Mouse (Mus musculus) ovary, adult 18-20 months (tissue): Measurements from ENCODE around the gene Plscr2.

Experiments
- DNase-seq: peaks from one replicate; pipeline ENCODE4 v3.0.0; 2022; ENCODE audit warnings: low spot score, mixed read lengths

Plscr2 gene

DNA sequence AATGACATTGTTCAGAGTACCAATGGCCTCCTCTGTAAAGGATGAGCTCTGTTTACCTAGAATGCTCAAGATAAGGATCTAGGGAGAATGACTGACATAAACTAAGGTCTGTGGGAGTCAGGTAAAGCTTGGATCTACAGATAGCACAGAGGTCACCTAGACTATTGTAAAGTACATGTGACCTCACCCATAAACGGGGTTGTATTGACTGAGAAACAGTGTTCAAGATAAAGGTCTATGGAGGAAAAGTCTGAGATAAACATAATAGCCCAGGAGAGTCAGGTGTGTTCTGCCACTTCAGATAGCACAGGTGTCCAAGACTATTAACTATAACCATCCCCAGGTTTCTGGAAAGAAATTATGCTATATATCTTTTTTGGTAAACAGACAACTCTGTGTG, 63.6 kb downstream of the Plscr2 start:
- no peak for DNase-seq
